Mouse (Mus musculus) induced T-regulatory cell, adult 2 months (primary cell): Measurements from ENCODE around the gene Gpr62.
A peak's percentile ranks its signal among the peaks of the same experiment; 100 is the strongest.

ENCODE experiments used
- DNase-seq: peaks from one replicate; pipeline ENCODE4 v3.0.0-alpha.2; 2012; ENCODE audit warnings: low read depth

Gene Gpr62

GRCm38 (mm10) chr9:106421033-106421864, 44.5 kb downstream of the Gpr62 start:
- DNase-seq, result no peak

- no peak for DNase-seq
Measured at GRCm38 (mm10) chr9:106420608-106421007, 45.1 kb downstream of the Gpr62 start.

- DNase-seq, result peak; percentile 48
Measured at GRCm38 (mm10) chr9:106417841-106418625, 47.7 kb downstream of the Gpr62 start.

GRCm38 (mm10) chr9:106416826-106417225, 48.9 kb downstream of the Gpr62 start:
- DNase-seq, result no peak
